Mouse (Mus musculus) bone marrow macrophage, adult 2 months (primary cell): ENCODE measurements at regions not wholly inside any gene's neighbourhood (a gene's known extent, or its start where the extent isn't known, plus 50 kb on each side); places are given as distances from the start of the nearest gene placed in this dataset.

ENCODE experiments used
- CTCF ChIP-seq: IDR thresholded peaks from 2 replicates; pipeline ENCODE4 v1.5.1; 2012; ENCODE audit warnings: low read depth, mild to moderate bottlenecking, low read length, moderate library complexity
- POLR2A ChIP-seq: IDR thresholded peaks from 2 replicates; pipeline ENCODE4 v1.6.1; 2012; ENCODE audit warnings: mild to moderate bottlenecking, low read depth, low read length, borderline replicate concordance

DNA sequence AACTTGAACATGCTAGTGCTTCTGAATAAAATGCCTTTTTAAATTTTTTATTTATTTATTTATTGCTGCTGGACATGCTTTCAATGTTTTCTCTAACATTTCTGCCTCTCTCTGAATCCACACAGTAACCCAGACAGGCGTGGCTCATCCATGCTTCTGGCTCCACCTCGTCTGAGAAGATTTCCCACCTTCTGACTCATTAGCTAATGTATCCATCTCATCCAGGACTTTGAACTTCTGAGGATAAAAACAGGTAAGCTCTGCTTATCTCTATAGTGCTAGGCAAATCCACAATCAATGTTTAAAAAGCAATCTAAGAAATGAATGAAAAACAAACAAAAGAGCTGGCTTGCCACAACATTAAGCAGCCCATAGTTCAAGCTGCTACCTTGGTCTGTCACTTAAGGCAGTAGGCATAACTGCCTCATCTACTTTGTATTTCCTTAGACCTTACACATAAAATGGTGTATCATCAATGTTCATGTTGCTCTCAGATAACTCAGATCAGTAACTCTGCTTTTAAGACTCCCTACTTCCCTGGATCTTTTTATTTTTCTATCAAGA is 66.8 kb upstream of the Nt5e start:
- no peak for TF ChIP-seq POLR2A
- TF ChIP-seq CTCF, result no peak
